Mouse (Mus musculus) inflammation-experienced regulatory T-cells, adult 16 weeks (primary cell): ENCODE measurements around the gene Traf6. TPM values are rescaled to one million over a fixed set of nuclear protein-coding genes. Genes with fewer than 3 reads are reported as not detected.

Experiments used
- polyA plus RNA-seq: library from polyadenylated mRNA; unstranded; fragments of 100-300 nt; shearing (Covaris generic); gene quantifications from one replicate; pipeline ENCODE4 v1.2.1, GENCODE M21; 2017

Gene Traf6
- 31.5 TPM for polyA plus RNA-seq

GRCm38 (mm10) chr2:101678236-101679021 is at the start of gene Traf6:
TSS of gene Traf6 (plus strand) at chr2:101678429.

GRCm38 (mm10) chr2:101649114-101649671 is 29.0 kb upstream of the Traf6 start, which contains the start of the genes Rag1 and B230118H07Rik:
TSS of gene Rag1 (minus strand) at chr2:101649501.
TSS of gene B230118H07Rik (minus strand) at chr2:101649532.

Other genes starting within 250 kb of the Traf6 start
- not detected for gene Rag2, start 53.7 kb upstream of the Traf6 start, polyA plus RNA-seq
- gene Rag1, start 28.9 kb upstream of the Traf6 start, polyA plus RNA-seq, result not detected
- 1.5 TPM for gene B230118H07Rik, start 28.9 kb upstream of the Traf6 start, polyA plus RNA-seq
- gene Prr5l, start 204.6 kb downstream of the Traf6 start, polyA plus RNA-seq, result 1.9 TPM
- 25.7 TPM for gene Commd9, start 207.8 kb downstream of the Traf6 start, polyA plus RNA-seq